Mouse (Mus musculus): ENCODE measurements around the gene Ak5. TPM values are rescaled to one million over a fixed set of nuclear protein-coding genes. Genes with fewer than 3 reads are reported as not detected.
"Not testable (repeated sequence)": the region's sequence is repeated elsewhere in the genome, so short reads cannot be mapped to it uniquely, and the experiment has no call there.

Ak5 gene
- total RNA-seq, 1 experiment from 2014 or later = not detected

GRCm38 (mm10) chr3:152651991-152652390 is 16.2 kb downstream of the Ak5 start:
- ATAC-seq (replicated peaks; ENCODE audit: low read depth, poor library complexity, severe bottlenecking) = no peak

GRCm38 (mm10) chr3:152644610-152645009 is 23.6 kb downstream of the Ak5 start:
- ATAC-seq (replicated peaks; ENCODE audit: low read depth, poor library complexity, severe bottlenecking) = no peak

GRCm38 (mm10) chr3:152625061-152625820 is 42.9 kb downstream of the Ak5 start:
- ATAC-seq (replicated peaks; ENCODE audit: low read depth, poor library complexity, severe bottlenecking) = no peak

GRCm38 (mm10) chr3:152620534-152620933 is 47.6 kb downstream of the Ak5 start:
- ATAC-seq (replicated peaks; ENCODE audit: low read depth, poor library complexity, severe bottlenecking) = no peak

- no peak for ATAC-seq (replicated peaks; ENCODE audit: low read depth, poor library complexity, severe bottlenecking)
Measured at GRCm38 (mm10) chr3:152620058-152620457, 48.1 kb downstream of the Ak5 start.

- ATAC-seq (replicated peaks; ENCODE audit: low read depth, poor library complexity, severe bottlenecking) = no peak
Measured at GRCm38 (mm10) chr3:152609076-152609475, 59.1 kb downstream of the Ak5 start.

GRCm38 (mm10) chr3:152605849-152606248 is 62.3 kb downstream of the Ak5 start:
- ATAC-seq (replicated peaks; ENCODE audit: low read depth, poor library complexity, severe bottlenecking) = no peak

GRCm38 (mm10) chr3:152599679-152600078 is 68.5 kb downstream of the Ak5 start:
- no peak for ATAC-seq (replicated peaks; ENCODE audit: low read depth, poor library complexity, severe bottlenecking)

GRCm38 (mm10) chr3:152596406-152597050 is 71.6 kb downstream of the Ak5 start:
- ATAC-seq (replicated peaks; ENCODE audit: low read depth, poor library complexity, severe bottlenecking) = no peak

- ATAC-seq (replicated peaks; ENCODE audit: low read depth, poor library complexity, severe bottlenecking) = no peak
Measured at GRCm38 (mm10) chr3:152592767-152593425, 75.3 kb downstream of the Ak5 start.

GRCm38 (mm10) chr3:152590491-152590890 is 77.7 kb downstream of the Ak5 start:
- no peak for ATAC-seq (replicated peaks; ENCODE audit: low read depth, poor library complexity, severe bottlenecking)

- not testable (repeated sequence) for ATAC-seq (replicated peaks; ENCODE audit: low read depth, poor library complexity, severe bottlenecking)
Measured at GRCm38 (mm10) chr3:152589101-152589500, 79.1 kb downstream of the Ak5 start.

GRCm38 (mm10) chr3:152587007-152587406 is 81.2 kb downstream of the Ak5 start:
- ATAC-seq (replicated peaks; ENCODE audit: low read depth, poor library complexity, severe bottlenecking) = no peak

GRCm38 (mm10) chr3:152586191-152586590 is 82.0 kb downstream of the Ak5 start:
- no peak for ATAC-seq (replicated peaks; ENCODE audit: low read depth, poor library complexity, severe bottlenecking)

GRCm38 (mm10) chr3:152585581-152585980 is 82.6 kb downstream of the Ak5 start:
- no peak for ATAC-seq (replicated peaks; ENCODE audit: low read depth, poor library complexity, severe bottlenecking)

GRCm38 (mm10) chr3:152583033-152583432 is 85.1 kb downstream of the Ak5 start:
- no peak for ATAC-seq (replicated peaks; ENCODE audit: low read depth, poor library complexity, severe bottlenecking)

GRCm38 (mm10) chr3:152581853-152582252 is 86.3 kb downstream of the Ak5 start:
- not testable (repeated sequence) for ATAC-seq (replicated peaks; ENCODE audit: low read depth, poor library complexity, severe bottlenecking)

- no peak for ATAC-seq (replicated peaks; ENCODE audit: low read depth, poor library complexity, severe bottlenecking)
Measured at GRCm38 (mm10) chr3:152579984-152580591, 88.1 kb downstream of the Ak5 start.

- no peak for ATAC-seq (replicated peaks; ENCODE audit: low read depth, poor library complexity, severe bottlenecking)
Measured at GRCm38 (mm10) chr3:152578282-152579228, 89.6 kb downstream of the Ak5 start.

- no peak for ATAC-seq (replicated peaks; ENCODE audit: low read depth, poor library complexity, severe bottlenecking)
Measured at GRCm38 (mm10) chr3:152577763-152578162, 90.4 kb downstream of the Ak5 start.

Data from common myeloid progenitor, adult 5-6 weeks (primary cell).